ENCODE assay signal across 23 mouse cellular contexts in the genomic region with DNA sequence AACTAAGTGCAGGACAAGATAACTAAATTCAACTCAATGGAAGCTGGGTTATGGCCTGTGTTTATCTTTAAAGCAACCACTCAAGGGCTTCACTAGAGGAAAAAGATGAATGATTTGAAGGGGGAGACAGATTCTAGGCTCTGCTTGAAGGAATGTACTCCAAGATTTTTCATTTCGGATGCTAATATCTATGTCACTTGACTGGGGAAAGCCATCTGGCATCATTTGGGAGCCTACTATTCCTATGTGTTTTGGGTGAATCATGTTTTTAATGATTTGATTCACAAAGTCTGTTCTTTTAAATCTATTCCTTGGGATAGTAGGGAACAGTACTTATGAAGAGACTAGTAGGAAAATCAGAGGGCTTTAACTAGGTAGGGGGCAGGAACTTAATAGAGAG.
"Had no signal": no experiment of that assay in that cellular context is flagged by ENCODE, and none has a peak within 500 bp of the region (broad histone marks: within the 10 kb centered on the region; RNA-seq: fewer than 3 reads in every experiment).

No protein-coding gene starts in this region.

- ATAC-seq: liver, postnatal 0 days; lung, postnatal 0 days; midbrain, embryonic 16.5 days had no signal

- H3K9me3 ChIP-seq: limb, embryonic 12.5 days; limb, embryonic 15.5 days; midbrain, embryonic 12.5 days; neural tube, embryonic 13.5 days had no signal

- H3K4me1 ChIP-seq: limb, embryonic 12.5 days; limb, embryonic 15.5 days; midbrain, embryonic 12.5 days; neural tube, embryonic 13.5 days had no signal

- H3K36me3 ChIP-seq: limb, embryonic 12.5 days; limb, embryonic 15.5 days; midbrain, embryonic 12.5 days; neural tube, embryonic 13.5 days had no signal

- H3K27ac ChIP-seq: limb, embryonic 12.5 days; limb, embryonic 15.5 days; liver, embryonic 14.5 days; macrophage; midbrain, embryonic 12.5 days; neural tube, embryonic 13.5 days had no signal

- DNase-seq: kidney, adult 18-20 months; kidney, adult 9 months; kidney, postnatal 14 days; kidney, postnatal 4 days; left cerebral cortex, postnatal 4 days; liver, postnatal 0 days; lung, embryonic 14.5 days; retina, postnatal 1 day; right cerebral cortex, postnatal 25 days; spleen, adult 18-20 months; thymus, adult 2 months; thymus, postnatal 14 days; thymus, postnatal 4 days had no signal

- H3K9ac ChIP-seq: limb, embryonic 12.5 days; limb, embryonic 15.5 days; liver, embryonic 14.5 days; liver, postnatal 0 days; lung, embryonic 14.5 days; midbrain, embryonic 12.5 days; neural tube, embryonic 13.5 days had no signal

- H3K4me2 ChIP-seq: limb, embryonic 12.5 days; limb, embryonic 15.5 days; liver, embryonic 11.5 days; lung, embryonic 14.5 days; midbrain, embryonic 12.5 days; neural tube, embryonic 13.5 days had no signal

- H3K4me3 ChIP-seq: limb, embryonic 12.5 days; limb, embryonic 15.5 days; midbrain, embryonic 12.5 days; myocyte; neural tube, embryonic 13.5 days had no signal

- H3K27me3 ChIP-seq: limb, embryonic 12.5 days; limb, embryonic 15.5 days; midbrain, embryonic 12.5 days; neural tube, embryonic 13.5 days had no signal
